Comparison of ENCODE assay signal across 12 mouse cellular contexts in the genomic region with DNA sequence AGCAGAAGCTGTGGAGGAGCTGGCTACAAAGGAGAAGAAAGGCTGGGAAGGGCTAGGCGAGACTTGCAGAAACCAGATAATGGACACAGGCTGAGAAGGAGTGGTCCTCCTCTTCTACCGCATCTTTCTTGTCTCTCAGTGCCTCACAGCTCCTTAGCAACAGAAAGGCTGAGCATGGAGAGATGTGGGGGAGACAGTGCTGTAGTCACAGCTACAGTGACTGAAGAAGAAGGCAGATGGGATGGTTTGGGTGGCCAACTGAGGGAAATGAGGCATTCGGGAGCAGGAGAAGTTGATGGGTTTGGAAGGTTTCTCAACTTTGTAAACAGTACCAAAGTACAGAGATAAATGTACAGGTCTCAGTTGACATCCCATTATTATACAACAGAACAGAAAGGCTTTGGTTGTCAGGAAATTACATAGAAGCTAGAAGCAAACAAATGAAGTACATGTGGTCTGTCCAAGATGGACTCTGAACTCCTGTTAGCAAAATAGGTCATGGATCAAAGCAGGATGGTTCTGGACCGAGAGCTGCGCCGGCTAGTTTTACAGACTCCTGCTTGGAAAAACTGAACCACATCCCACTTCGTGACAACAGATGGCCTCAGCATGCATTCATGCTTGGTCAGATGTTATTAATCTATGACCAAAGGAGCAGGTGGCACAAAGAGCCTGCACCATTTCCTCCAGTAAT.
DNase-seq lines count a peak whose midpoint lies in the region; ATAC-seq lines count a peak whose summit lies in the region.
"Had no signal": no experiment of that assay in that cellular context is flagged by ENCODE, and none has a peak within 500 bp of the region (broad histone marks: within the 10 kb centered on the region; RNA-seq: fewer than 3 reads in every experiment).

No protein-coding gene starts in this region.

- peak overlapping the region; percentile 30; the same call in 1 of the 2 replicates for H3K27ac ChIP-seq in hindbrain, embryonic 16.5 days (ENCODE audit: low read depth, low read length)
- H3K27ac ChIP-seq: heart, embryonic 15.5 days; macrophage had no signal

- peak; percentile 71 for ATAC-seq in hindbrain, embryonic 16.5 days

- H3K36me3 ChIP-seq in hindbrain, embryonic 16.5 days (ENCODE audit: control insufficient read depth, insufficient read depth, low read length): no peaks in the 10 kb centered on the region
- H3K36me3 ChIP-seq: heart, embryonic 15.5 days had no signal

- DNase-seq in right cerebral cortex, adult 18-20 months: peak; percentile 22
- DNase-seq in right cerebral cortex, postnatal 36 days (ENCODE audit: low spot score in 2 of 2): no peak
- peak; percentile 88 to 95 for DNase-seq in cerebellum, postnatal 36 days
- peak; percentile 14 for DNase-seq in right cerebral cortex, postnatal 25 days
- no peak for DNase-seq in adrenal gland, postnatal 36 days
- DNase-seq in heart, adult 8-10 months (ENCODE audit: low spot score): no peak
- DNase-seq in heart, adult 9 months (ENCODE audit: low spot score in 2 of 2): no peak
- DNase-seq: thymus, postnatal 25 days had no signal

- no peak overlapping the region for H3K9ac ChIP-seq in hindbrain, embryonic 16.5 days (ENCODE audit: low read depth, low read length)
- H3K9ac ChIP-seq: heart, embryonic 15.5 days had no signal

- no peak overlapping the region for H3K4me2 ChIP-seq in hindbrain, embryonic 16.5 days (ENCODE audit: low read length)
- H3K4me2 ChIP-seq: heart, embryonic 15.5 days had no signal

- H3K27me3 ChIP-seq in hindbrain, embryonic 16.5 days (replicated peaks; ENCODE audit: control insufficient read depth, insufficient read depth, low read length): no peaks in the 10 kb centered on the region
- H3K27me3 ChIP-seq: heart, embryonic 15.5 days had no signal

- no peaks in the 10 kb centered on the region; the same call in 1 of the 2 replicates for H3K4me1 ChIP-seq in hindbrain, embryonic 16.5 days (ENCODE audit: control insufficient read depth, insufficient read depth, low read depth, low read length)

- H3K4me3 ChIP-seq in hindbrain, embryonic 16.5 days (ENCODE audit: low read length): no peak overlapping the region
- H3K4me3 ChIP-seq: erythroblast, embryonic 14.5 days; heart, embryonic 15.5 days had no signal

- 40% methylated on average over 7 of the region's 7 CpGs for WGBS in hindbrain, embryonic 16.5 days

- no peaks in the 10 kb centered on the region for H3K9me3 ChIP-seq in hindbrain, embryonic 16.5 days (ENCODE audit: control insufficient read depth, low read length)
- H3K9me3 ChIP-seq: heart, embryonic 15.5 days had no signal

Comparison
In these comparisons a context has a peak if more than half of its experiments do, and no peak if none do; other contexts are left out.
1. DNase-seq: peak in right cerebral cortex, adult 18-20 months (single experiment), cerebellum, postnatal 36 days (2 of 2) and right cerebral cortex, postnatal 25 days (single experiment); none in right cerebral cortex, postnatal 36 days (0 of 2), adrenal gland, postnatal 36 days (0 of 2), heart, adult 8-10 months (single experiment) and heart, adult 9 months (0 of 2).